Mouse (Mus musculus) layer of hippocampus, postnatal 36 days (tissue): ENCODE data around the gene Ttll2. TPM values are rescaled to one million over a fixed set of nuclear protein-coding genes. Genes with fewer than 3 reads are reported as not detected.
"Not testable (repeated sequence)": the region's sequence is repeated elsewhere in the genome, so short reads cannot be mapped to it uniquely, and the experiment has no call there.

Experiments used
- DNase-seq, 2 experiments: peaks; one replicate each; pipeline ENCODE4 v3.0.0; 2022
- total RNA-seq, 2 experiments: library from RNA; stranded (reverse); gene quantifications; 2 replicates each; pipeline ENCODE4 v1.2.3; 2021

Gene Ttll2
- total RNA-seq, 2 experiments from 2014 or later: not detected

DNA sequence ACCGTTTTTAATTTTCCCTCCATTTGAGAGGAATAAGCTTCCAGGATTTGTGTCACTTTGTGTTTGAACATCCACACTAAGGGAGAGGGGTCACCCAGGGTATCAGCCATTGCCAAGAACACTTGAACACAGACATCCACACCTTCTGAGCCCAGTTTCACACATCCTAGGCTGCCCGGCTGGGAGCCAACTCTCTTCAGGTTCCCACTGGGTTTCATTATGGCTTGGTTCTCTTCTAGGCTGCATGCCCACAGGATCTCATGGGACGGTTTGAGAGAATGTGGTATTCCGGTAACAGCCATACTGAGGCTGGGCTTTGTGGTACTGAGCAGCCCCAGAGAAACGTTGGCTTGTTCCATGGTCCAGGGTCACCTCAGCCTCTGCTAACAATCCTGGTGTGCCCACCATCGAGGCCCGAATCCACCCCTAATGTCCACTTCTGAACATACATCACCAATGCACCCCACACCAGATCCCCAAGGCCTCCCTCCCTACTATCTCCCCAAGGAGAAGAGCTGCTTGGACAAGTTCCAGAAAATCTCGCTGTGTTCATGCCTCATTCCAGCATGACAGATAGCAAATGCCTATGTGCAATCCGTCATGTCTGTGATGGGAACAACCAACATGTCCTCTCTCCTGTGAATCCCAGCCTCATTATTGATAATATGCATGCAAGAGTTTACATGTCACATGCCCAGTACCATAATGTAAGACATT lies 8.4 kb upstream of the Ttll2 start:
- not testable (repeated sequence) for DNase-seq

DNA sequence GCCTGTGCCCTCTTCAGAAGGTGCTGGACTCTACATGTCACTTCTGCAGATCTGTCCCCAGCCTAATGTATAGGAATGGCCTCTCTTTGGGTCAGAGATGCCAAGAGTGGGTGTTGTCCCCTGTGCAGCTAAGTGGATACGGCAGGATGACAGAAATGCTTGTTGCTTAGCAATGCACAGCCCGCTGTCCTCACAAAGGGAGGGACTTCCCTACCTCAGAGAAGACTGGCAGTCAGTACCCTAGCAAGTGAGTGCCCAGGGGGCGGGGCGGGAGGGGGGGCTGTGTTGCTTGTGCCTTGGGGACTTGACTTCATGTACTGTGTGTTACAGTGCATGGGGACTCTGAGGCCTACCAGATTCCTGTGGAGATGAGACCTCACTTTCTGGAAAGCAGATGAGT lies 7.3 kb upstream of the Ttll2 start:
- DNase-seq: not testable (repeated sequence)

DNA sequence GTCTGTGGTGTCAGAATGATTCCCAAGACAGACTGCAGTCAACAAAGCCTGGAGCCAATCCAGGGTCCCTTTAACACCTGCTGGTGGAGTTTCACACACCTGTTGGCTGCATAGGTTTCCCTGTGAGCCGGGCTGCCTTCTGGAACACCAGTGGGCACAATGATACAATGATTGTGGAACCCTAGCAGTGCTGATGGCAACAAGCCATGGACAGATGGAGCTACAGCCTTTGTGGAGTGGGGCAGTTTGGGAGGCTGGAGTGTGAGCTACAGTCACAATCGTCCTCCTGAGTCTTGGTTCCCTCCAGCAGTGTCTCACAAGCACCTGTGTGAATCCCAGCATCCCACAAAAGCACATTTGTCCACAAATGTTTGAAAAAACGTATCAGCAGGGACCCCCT lies 3.7 kb downstream of the Ttll2 start:
- not testable (repeated sequence) for DNase-seq

DNA sequence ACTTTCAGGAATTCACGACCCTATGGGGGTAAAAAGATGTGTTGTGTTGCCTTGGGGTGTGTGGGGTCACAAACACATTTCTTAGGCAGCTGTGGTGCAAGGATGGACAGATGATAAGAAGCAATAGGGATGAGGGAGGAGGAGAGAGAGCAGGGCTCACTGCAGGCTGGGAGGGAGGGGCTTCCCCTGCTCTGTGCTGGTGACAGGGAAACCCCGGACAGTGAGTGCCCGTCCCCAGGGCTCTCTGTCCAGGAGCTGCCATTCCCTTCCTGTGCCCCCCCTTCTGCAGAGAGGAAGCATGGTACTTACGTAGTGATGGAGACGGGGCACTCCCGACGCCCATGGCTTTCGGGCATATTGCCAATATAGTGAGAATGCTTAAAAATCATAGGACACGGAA lies 15.1 kb downstream of the Ttll2 start:
- DNase-seq: not testable (repeated sequence)

DNA sequence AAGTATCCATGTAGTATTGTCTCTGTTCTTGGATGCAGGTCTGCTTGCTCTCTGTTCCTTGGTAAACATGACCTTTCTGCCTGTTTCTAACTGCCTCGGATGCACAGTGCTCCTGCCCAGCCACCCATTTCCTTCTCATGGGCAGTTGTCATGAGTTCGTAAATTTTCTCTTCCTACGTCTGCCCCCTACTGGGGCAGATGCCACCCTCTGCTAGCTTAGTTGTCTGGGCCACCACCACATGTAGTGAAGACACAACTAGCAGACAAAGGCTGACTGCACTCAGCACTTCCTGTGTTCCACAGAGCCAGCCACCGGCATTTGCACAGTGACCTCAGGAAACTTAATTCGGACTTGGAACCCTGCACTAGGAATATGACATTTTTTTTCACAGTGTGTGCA lies 19.8 kb downstream of the Ttll2 start:
- DNase-seq: not testable (repeated sequence)

DNA sequence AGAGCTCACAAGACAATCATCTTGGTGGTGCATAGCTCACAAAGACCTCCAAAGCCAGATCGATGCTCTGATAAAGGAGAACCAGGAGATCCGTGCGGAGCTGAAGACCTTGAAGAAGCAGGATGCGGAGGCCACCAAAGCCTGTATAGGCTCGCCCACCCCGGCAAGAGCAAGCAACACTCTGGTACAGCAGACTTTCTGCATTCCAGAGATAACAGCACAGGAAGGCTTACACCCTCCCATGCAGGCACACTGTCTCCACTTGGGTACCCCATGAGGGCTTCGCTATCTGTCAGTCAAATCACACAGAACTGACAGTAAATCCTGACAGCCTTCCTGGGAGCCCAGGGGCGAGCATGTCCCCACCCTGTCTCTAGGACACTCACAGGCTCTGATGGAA lies 26.1 kb downstream of the Ttll2 start:
- DNase-seq: not testable (repeated sequence)

DNA sequence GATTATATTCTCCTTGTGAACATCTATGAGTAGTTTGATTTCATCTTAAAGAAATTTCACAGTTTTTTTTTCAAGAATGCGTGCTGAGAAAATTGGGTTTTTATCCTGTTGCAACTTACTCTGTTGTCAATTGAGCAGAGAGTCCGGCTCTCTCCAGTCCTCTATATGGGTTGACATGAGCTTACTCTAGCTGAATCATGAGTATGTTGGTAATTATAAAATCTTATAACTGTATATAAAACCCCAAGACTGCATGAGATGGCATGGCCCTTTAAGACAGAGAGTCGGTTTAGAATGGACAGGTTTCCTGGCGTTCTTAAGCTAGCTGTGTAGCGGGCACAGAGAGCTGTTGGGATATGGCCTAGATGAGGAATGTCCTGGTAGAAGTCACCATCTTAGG lies 28.1 kb downstream of the Ttll2 start, which contains the start of gene Tcp10a:
TSS of gene Tcp10a (plus strand) at position 301 of the 400 bp plus-strand sequence.
- DNase-seq: not testable (repeated sequence)

DNA sequence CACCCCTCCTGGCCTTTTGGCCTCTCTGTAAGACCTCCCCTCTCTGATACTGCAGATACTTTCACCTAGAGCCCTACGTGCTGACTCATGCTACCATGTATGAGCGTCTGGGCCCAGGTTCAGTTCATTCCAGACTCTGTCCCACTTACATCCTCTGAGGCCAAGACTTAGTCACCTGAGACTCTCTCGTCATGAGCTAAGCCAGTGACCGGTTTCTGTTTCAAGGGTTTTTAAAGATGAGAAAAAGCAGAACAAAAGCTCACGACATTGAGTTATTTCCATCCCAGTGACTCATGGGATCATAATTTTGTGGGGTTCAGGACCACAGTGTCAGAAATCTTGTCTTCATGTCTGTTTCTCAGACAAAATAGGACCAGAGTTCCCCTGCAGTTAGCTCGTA lies 32.7 kb downstream of the Ttll2 start:
- DNase-seq: not testable (repeated sequence)

DNA sequence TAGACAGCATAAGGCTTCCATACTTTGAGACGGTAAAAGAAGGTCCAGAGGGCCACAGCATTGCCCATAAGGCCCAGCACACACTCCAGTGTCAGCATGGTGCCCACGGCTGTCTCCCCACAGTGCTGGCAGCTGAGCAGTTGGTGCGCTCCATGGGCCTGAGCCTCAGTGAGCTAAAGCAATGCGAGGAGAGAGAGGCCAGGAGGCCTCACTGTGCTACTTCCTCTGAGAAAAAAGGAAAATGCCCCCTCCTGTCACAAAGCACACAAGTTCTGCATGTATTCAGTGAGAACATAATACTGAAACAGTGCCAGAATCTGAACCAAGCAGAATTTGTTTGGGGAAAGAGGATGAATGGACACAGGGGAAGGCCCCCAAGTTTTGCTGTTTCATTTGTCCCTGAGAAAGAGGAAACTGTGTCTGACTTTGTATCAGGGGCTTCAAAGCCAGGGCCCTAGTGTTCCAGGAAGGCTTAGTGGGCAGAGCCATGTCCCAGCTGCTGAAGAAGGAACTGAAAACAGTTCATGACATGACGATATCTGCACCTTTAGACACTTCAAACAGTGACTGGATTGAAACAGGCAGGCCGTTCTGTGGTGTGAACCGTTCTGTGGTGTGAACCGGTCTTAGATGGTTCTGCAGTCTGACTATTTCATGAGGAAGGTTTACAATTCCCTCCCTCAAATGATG lies 36.7 kb downstream of the Ttll2 start:
- not testable (repeated sequence) for DNase-seq

DNA sequence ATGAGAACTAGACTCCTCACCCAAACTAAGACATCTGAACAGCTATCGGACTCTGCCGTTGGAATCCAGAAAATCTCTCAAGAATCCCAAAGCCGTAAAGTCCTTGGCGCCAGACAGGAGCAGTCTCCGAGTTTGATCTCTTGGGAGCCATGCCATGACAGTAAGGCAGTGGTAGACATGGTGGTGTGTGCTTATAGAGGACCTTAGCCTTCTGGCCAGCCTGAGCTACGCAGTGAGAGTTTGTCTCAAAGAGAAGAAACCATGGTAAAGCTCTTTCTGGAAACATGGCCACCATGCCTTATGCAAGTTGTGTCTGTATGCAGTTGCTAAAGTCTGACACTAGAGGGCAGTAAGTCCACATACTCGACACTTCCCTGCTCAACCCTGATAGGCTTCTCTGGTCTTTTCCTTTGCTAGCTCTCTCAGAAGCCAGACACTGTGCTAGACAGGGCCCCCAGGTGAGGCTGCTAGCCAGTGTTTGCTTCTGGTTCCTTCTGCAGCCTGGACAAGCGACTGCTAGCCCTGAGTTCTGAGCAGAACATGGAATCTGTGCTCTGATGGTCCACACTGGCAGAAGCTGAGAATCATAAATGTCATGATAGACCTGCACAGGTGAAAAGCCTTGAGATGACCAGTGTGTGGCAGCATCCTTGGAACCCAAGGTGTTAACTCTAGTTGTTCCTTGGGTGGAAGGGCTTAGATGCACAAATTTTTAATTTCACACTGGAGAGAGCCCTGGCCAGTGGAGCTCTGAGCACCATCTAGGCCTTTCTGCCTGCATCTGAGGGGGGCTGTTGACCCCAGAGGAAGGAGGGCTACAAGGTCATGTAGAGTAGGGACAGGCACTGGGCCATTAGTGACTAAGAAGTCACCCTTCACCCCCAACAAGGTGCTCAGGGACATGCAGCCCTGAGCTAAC lies 46.0 kb downstream of the Ttll2 start:
- DNase-seq: peak; percentile 52 to 54

Other genes starting within 250 kb of the Ttll2 start
- 10 to 100 TPM; 30.5 to 38.3 TPM for gene Rps6ka2, start 182.6 kb downstream of the Ttll2 start, total RNA-seq
- under 1 TPM in 1 of 2 experiments, not detected in 1; 0.23 TPM for gene Tcp10a, start 28.1 kb downstream of the Ttll2 start, total RNA-seq
- not detected for gene Gm49630, start 19.3 kb upstream of the Ttll2 start, total RNA-seq
- gene Unc93a2, start 32.8 kb upstream of the Ttll2 start, total RNA-seq: not detected